Mouse (Mus musculus) CH12.LX (cell line): Measurements from ENCODE around the gene Hist3h2a. TPM values are rescaled to one million over a fixed set of nuclear protein-coding genes. Genes with fewer than 3 reads are reported as not detected.

Source experiments
- DNase-seq: peaks from one replicate; pipeline ENCODE4 v3.0.0-alpha.2; 2013; ENCODE audit errors: extremely low read depth
- H3K27ac ChIP-seq: 2 replicates; pipeline ENCODE4 v1.5.1; 2012; ENCODE audit warnings: low read depth, mild to moderate bottlenecking, control low read depth, moderate library complexity; ENCODE audit not compliant: insufficient read depth
- H3K27me3 ChIP-seq: replicated peaks from 2 replicates; pipeline ENCODE3; 2012; ENCODE audit warnings: inconsistent platforms
- H3K36me3 ChIP-seq, 2 experiments: replicated peaks in 1 of 2; 2 replicates each; pipeline versions ENCODE3 to v1.6.1; 2012; ENCODE audit warnings: inconsistent platforms in 1 of 2, low read length in 1 of 2, mild to moderate bottlenecking in 1 of 2, mixed read lengths in 1 of 2, moderate library complexity in 1 of 2; ENCODE audit not compliant: control insufficient read depth in 1 of 2, insufficient read depth in 1 of 2
- H3K4me1 ChIP-seq, 2 experiments: 2 replicates each; pipeline ENCODE4 v1.6.1; 2012; ENCODE audit warnings: inconsistent platforms in 1 of 2, moderate library complexity in 1 of 2; ENCODE audit not compliant: insufficient read depth in 2 of 2, control insufficient read depth in 1 of 2
- H3K4me2 ChIP-seq: 2 replicates; pipeline ENCODE4 v1.6.1; 2012; ENCODE audit warnings: low read depth, mild to moderate bottlenecking, control low read depth; ENCODE audit not compliant: poor library complexity, insufficient read depth, severe bottlenecking
- H3K4me3 ChIP-seq, 3 experiments: fragments of 150-350 bp in 1 of 3; sonication (generic) in 1 of 3; replicated peaks in 1 of 3; 2 replicates each; pipeline versions ENCODE3 to v1.5.1; 2011 to 2012; ENCODE audit warnings: low read depth in 2 of 3, low read length in 2 of 3, mild to moderate bottlenecking in 2 of 3, moderate library complexity in 2 of 3, control low read depth in 1 of 3, improper control_type of control experiment in 1 of 3, inconsistent platforms in 1 of 3, mixed read lengths in 1 of 3; ENCODE audit not compliant: poor library complexity in 1 of 3
- H3K79me2 ChIP-seq: replicated peaks from 2 replicates; pipeline ENCODE4 v1.6.1; 2012; ENCODE audit warnings: mild to moderate bottlenecking, moderate library complexity; ENCODE audit not compliant: control insufficient read depth, poor library complexity, insufficient read depth, severe bottlenecking; ENCODE audit errors: extremely low read depth
- H3K9ac ChIP-seq: 2 replicates; pipeline ENCODE4 v1.6.1; 2012; ENCODE audit warnings: low read depth, mild to moderate bottlenecking, control low read depth, moderate library complexity; ENCODE audit not compliant: insufficient read depth
- H3K9me3 ChIP-seq: replicated peaks from 2 replicates; pipeline ENCODE3; 2012; ENCODE audit warnings: low read length, inconsistent platforms, mixed read lengths
- BHLHE40 ChIP-seq: IDR thresholded peaks from 2 replicates; pipeline ENCODE4 v1.6.1; 2011; ENCODE audit warnings: mild to moderate bottlenecking, low read depth, low read length, improper control_type of control experiment
- CHD2 ChIP-seq: IDR thresholded peaks from 2 replicates; pipeline ENCODE4 v1.6.1; 2011; ENCODE audit warnings: low read length, improper control_type of control experiment
- CTCF ChIP-seq, 2 experiments: IDR thresholded peaks in 1 of 2; conservative IDR thresholded peaks in 1 of 2; 2 replicates each; pipeline ENCODE4 v1.5.1; 2011 to 2012; ENCODE audit warnings: low read depth in 2 of 2, low read length in 2 of 2, improper control_type of control experiment in 1 of 2, inconsistent platforms in 1 of 2, mild to moderate bottlenecking in 1 of 2, moderate library complexity in 1 of 2
- E2F4 ChIP-seq: IDR thresholded peaks from 2 replicates; pipeline ENCODE4 v1.6.1; 2011; ENCODE audit warnings: low read depth, low read length, improper control_type of control experiment; ENCODE audit not compliant: insufficient replicate concordance
- IRF4 ChIP-seq: IDR thresholded peaks from 2 replicates; pipeline ENCODE4 v1.6.1; 2014; ENCODE audit warnings: low read depth, mild to moderate bottlenecking, inconsistent platforms, low read length, improper control_type of control experiment
- JUND ChIP-seq: conservative IDR thresholded peaks from 2 replicates; pipeline ENCODE4 v1.6.1; 2011; ENCODE audit warnings: low read depth, low read length, improper control_type of control experiment
- KAT2A ChIP-seq: IDR thresholded peaks from 2 replicates; pipeline ENCODE4 v1.6.1; 2012; ENCODE audit warnings: low read length, improper control_type of control experiment, inconsistent platforms; ENCODE audit not compliant: insufficient replicate concordance
- MAFK ChIP-seq: IDR thresholded peaks from 2 replicates; pipeline ENCODE4 v1.6.1; 2011; ENCODE audit warnings: low read length, improper control_type of control experiment; ENCODE audit not compliant: insufficient replicate concordance
- MAZ ChIP-seq: IDR thresholded peaks from 2 replicates; pipeline ENCODE4 v1.6.1; 2012; ENCODE audit warnings: low read depth, mild to moderate bottlenecking, inconsistent platforms, low read length, improper control_type of control experiment, moderate library complexity
- MEF2A ChIP-seq: IDR thresholded peaks from 2 replicates; pipeline ENCODE4 v1.6.1; 2014; ENCODE audit warnings: low read depth, mild to moderate bottlenecking, inconsistent platforms, low read length, improper control_type of control experiment, borderline replicate concordance
- MYC ChIP-seq: IDR thresholded peaks from 2 replicates; pipeline ENCODE4 v1.6.1; 2011; ENCODE audit warnings: low read depth, mild to moderate bottlenecking, improper control_type of control experiment, low read length
- NRF1 ChIP-seq: IDR thresholded peaks from 2 replicates; pipeline ENCODE4 v1.6.1; 2014; ENCODE audit warnings: low read depth, mild to moderate bottlenecking, inconsistent platforms, low read length, improper control_type of control experiment, moderate library complexity
- POLR2AphosphoS2 ChIP-seq: IDR thresholded peaks from 2 replicates; pipeline ENCODE4 v1.6.1; 2011; ENCODE audit warnings: low read depth, low read length, improper control_type of control experiment
- RAD21 ChIP-seq: IDR thresholded peaks from 2 replicates; pipeline ENCODE4 v1.6.1; 2011; ENCODE audit warnings: low read depth, mild to moderate bottlenecking, low read length, improper control_type of control experiment, moderate library complexity
- TCF12 ChIP-seq: IDR thresholded peaks from 2 replicates; pipeline ENCODE4 v1.6.1; 2014; ENCODE audit warnings: low read depth, mild to moderate bottlenecking, inconsistent platforms, low read length, improper control_type of control experiment
- UBTF ChIP-seq: IDR thresholded peaks from 2 replicates; pipeline ENCODE4 v1.6.1; 2012; ENCODE audit warnings: low read depth, mild to moderate bottlenecking, inconsistent platforms, low read length, improper control_type of control experiment, moderate library complexity
- USF1 ChIP-seq: IDR thresholded peaks from 2 replicates; pipeline ENCODE4 v1.6.1; 2014; ENCODE audit warnings: low read depth, mild to moderate bottlenecking, inconsistent platforms, low read length, improper control_type of control experiment
- USF2 ChIP-seq: conservative IDR thresholded peaks from 2 replicates; pipeline ENCODE4 v1.6.1; 2011; ENCODE audit warnings: low read depth, low read length, improper control_type of control experiment
- ZKSCAN1 ChIP-seq: IDR thresholded peaks from 2 replicates; pipeline ENCODE4 v1.6.1; 2012; ENCODE audit warnings: low read depth, inconsistent platforms, low read length, improper control_type of control experiment, borderline replicate concordance
- ZMIZ1 ChIP-seq: IDR thresholded peaks from 2 replicates; pipeline ENCODE4 v1.6.1; 2012; ENCODE audit warnings: low read depth, mild to moderate bottlenecking, inconsistent platforms, low read length, improper control_type of control experiment
- ZNF384 ChIP-seq: IDR thresholded peaks from 2 replicates; pipeline ENCODE4 v1.6.1; 2012; ENCODE audit warnings: low read depth, low read length, improper control_type of control experiment, inconsistent platforms
- dilution Hi-C: fragments of 300-500 bp; cut with MboI; formaldehyde crosslinking; loops from 2 replicates; pipeline ENCODE4 v1.14.3; 2020; ENCODE audit warnings: low sequenced_read_pairs; ENCODE audit not compliant: extremely low pct_unique_long_range_greater_than_20kb, extremely low pct_ligation_motif_present
- in situ Hi-C: fragments of 300-500 bp; cut with MboI; formaldehyde crosslinking; loops from 3 replicates; pipeline ENCODE4 v1.14.3; 2019; ENCODE audit warnings: low sequenced_read_pairs, low pct_ligation_motif_present, low pct_unique_long_range_greater_than_20kb, mixed read lengths
- polyA plus RNA-seq: library from polyadenylated mRNA; unstranded; fragments of >175 nt; gene quantifications from 2 replicates; pipeline ENCODE4 v1.2.1, GENCODE M21; 2012; ENCODE audit warnings: low read depth; ENCODE audit not compliant: insufficient read length
- total RNA-seq, 2 experiments: library from RNA; depleted of rRNA; stranded (reverse); fragments of 300-350 nt in 1 of 2; fragments of >200 nt in 1 of 2; gene quantifications; 2 replicates each; pipeline ENCODE4 v1.2.3; 2012 to 2014

Hist3h2a gene
- total and polyA plus RNA-seq, 3 experiments: 1.2 to 97.2 (median 6.1) TPM

DNA sequence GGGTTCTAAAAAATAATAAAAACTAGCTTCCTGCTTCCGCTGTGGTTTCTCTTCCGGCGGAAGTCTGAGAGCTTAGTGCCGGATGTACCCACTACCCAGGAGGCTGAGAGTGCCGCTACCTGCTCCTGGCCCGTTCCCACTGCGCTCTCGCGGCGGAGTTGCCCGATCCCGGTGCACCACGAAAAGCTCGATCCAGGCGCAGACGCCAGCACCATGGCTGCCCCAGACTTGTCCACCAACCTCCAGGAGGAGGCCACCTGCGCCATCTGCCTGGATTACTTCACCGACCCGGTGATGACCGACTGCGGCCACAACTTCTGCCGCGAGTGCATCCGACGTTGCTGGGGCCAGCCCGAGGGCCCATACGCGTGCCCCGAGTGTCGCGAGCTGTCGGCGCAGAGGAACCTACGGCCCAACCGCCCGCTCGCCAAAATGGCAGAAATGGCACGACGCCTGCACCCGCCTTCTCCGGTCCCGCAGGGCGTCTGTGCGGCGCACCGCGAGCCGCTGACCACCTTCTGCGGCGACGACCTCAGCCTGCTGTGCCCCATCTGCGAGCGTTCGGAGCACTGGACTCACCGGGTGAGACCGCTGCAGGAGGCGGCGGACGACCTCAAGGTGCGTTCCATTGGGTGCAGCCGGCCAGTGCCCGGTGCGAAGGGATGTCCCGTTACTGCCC, 23.7 kb downstream of the Hist3h2a start, which contains the start of gene Trim11 (continued):
- TF ChIP-seq USF1 (no peak), E2F4 (no peak), MAZ (no peak; the same call in 1 of the 2 replicates), ZMIZ1 (peak; percentile 89; the same call in 1 of the 2 replicates), NRF1 (no peak), TCF12 (peak; percentile 81)

DNA sequence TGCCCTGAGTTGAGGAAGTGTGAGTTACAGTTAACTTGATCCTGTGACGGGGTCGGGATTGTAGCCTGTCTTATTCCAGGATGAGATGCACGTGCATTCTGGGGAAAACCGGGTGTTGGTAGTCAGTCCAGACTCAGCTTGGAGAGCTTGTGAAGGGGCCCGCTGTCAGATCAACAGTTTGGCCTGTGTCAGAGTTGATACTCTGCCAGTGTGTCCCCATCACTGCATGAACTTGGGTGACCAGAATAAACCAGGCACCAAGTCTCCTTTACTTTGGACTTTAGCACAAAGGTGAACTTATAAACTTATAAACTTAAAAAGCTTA, 24.2 kb downstream of the Hist3h2a start:
- no peak for DNase-seq
- dilution Hi-C loops: no loop called here
- TF ChIP-seq MYC (0 out of 2 replicates have a peak, but pooled peaks have one; percentile 35), POLR2AphosphoS2 (no peak), RAD21 (no peak), MEF2A (0 out of 2 replicates have a peak, but pooled peaks have one; percentile 16), JUND (no peak), MAFK (no peak), UBTF (no peak), BHLHE40 (peak; percentile 45; the same call in 1 of the 2 replicates), ZMIZ1 (no peak)
- peaks cover 25 to 56% of the 10 kb centered on the region in 2 experiments for H3K4me1 ChIP-seq
- peak overlapping the region; percentile 64 for H3K4me2 ChIP-seq
- H3K4me3 ChIP-seq: peak overlapping the region; percentile 70 to 99 (median 96)
- in situ Hi-C loops: no loop called here
- peak overlapping the region; percentile 86 for H3K9ac ChIP-seq
- H3K27me3 ChIP-seq: no peaks in the 10 kb centered on the region
- H3K36me3 ChIP-seq: peaks cover 11 to 51% of the 10 kb centered on the region in 2 experiments
- H3K9me3 ChIP-seq: no peaks in the 10 kb centered on the region
- H3K27ac ChIP-seq: peak overlapping the region; percentile 59
- peaks cover 60% of the 10 kb centered on the region for H3K79me2 ChIP-seq

DNA sequence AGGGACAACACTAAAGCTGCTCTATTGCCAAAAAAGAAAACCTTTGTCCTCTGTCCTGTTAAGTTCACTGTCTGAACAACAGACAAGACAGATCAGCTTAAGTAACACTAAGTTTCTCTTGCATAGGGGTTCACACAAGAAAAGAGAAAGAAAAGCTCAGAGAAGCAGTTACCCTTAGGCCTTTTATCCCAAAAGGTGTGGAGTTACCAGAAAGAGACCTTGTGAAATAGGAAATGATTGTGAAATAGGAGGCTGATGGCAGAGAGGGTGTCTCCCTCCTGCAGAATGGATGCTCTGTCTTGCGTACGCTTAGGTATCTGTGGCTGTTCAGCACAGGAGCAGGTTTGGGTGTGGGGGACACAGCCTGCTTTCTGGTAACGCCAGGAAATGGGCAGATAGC, 24.7 kb downstream of the Hist3h2a start:
- H3K4me1 ChIP-seq: peaks cover 25 to 56% of the 10 kb centered on the region in 2 experiments
- H3K9ac ChIP-seq: peak overlapping the region; percentile 86
- no peaks in the 10 kb centered on the region for H3K9me3 ChIP-seq
- peaks cover 16 to 52% of the 10 kb centered on the region in 2 experiments for H3K36me3 ChIP-seq
- peak overlapping the region; percentile 64 for H3K4me2 ChIP-seq
- 0 out of 2 replicates have a peak overlapping the region, but pooled peaks have one; percentile 13 for H3K27ac ChIP-seq
- no peaks in the 10 kb centered on the region for H3K27me3 ChIP-seq
- in situ Hi-C loops: no loop called here
- no peak for DNase-seq
- H3K4me3 ChIP-seq: peak overlapping the region; percentile 70 to 99 (median 96)
- peaks cover 55% of the 10 kb centered on the region for H3K79me2 ChIP-seq
- TF ChIP-seq ZNF384 (no peak), MEF2A (no peak), MAFK (no peak), BHLHE40 (no peak), NRF1 (no peak), ZKSCAN1 (no peak), RAD21 (no peak), CTCF (conservative IDR thresholded peaks at IDR 0.05 in 1 of 2, IDR thresholded peaks at IDR 0.05 in 1 of 2; ENCODE audit: low read depth in 2 of 2, low read length in 2 of 2) (no peak), IRF4 (no peak), KAT2A (no peak), CHD2 (no peak), USF2 (no peak)
- TF ChIP-seq, all 38 proteins: peak for 0
- dilution Hi-C loops: no loop called here
